Mouse (Mus musculus) hindbrain, embryonic 16.5 days (tissue): ENCODE data around the gene Gm5128. TPM values are rescaled to one million over a fixed set of nuclear protein-coding genes. Genes with fewer than 3 reads are reported as not detected.
"Not testable (repeated sequence)": the region's sequence is repeated elsewhere in the genome, so short reads cannot be mapped to it uniquely, and the experiment has no call there.

Experiments used
- ATAC-seq: fragments of 200-750 bp; cut with Nextera tagmentation; 2 replicates; pipeline ENCODE4 v1.8.0; 2017; ENCODE audit warnings: moderate TSS enrichment, moderate library complexity
- H3K27ac ChIP-seq: fragments of 300-500 bp; sonication (generic); 2 replicates; pipeline ENCODE4 v1.5.1; 2014; ENCODE audit warnings: low read depth, mild to moderate bottlenecking, control low read depth, low read length, moderate library complexity
- H3K27me3 ChIP-seq: fragments of 300-500 bp; sonication (generic); replicated peaks from 2 replicates; pipeline ENCODE4 v1.6.1; 2014; ENCODE audit warnings: low read length; ENCODE audit not compliant: control insufficient read depth, insufficient read depth
- H3K36me3 ChIP-seq: fragments of 300-500 bp; sonication (generic); 2 replicates; pipeline ENCODE4 v1.6.1; 2014; ENCODE audit warnings: mild to moderate bottlenecking, low read length, moderate library complexity, mixed read lengths; ENCODE audit not compliant: control insufficient read depth, insufficient read depth
- H3K4me1 ChIP-seq: fragments of 300-500 bp; sonication (generic); 2 replicates; pipeline ENCODE4 v1.6.1; 2014; ENCODE audit warnings: low read depth, low read length; ENCODE audit not compliant: control insufficient read depth, insufficient read depth
- H3K4me2 ChIP-seq: fragments of 300-500 bp; sonication (generic); 2 replicates; pipeline ENCODE4 v1.6.1; 2014; ENCODE audit warnings: mild to moderate bottlenecking, low read length, control low read depth, moderate library complexity
- H3K4me3 ChIP-seq: fragments of 300-500 bp; sonication (generic); 2 replicates; pipeline ENCODE4 v1.5.1; 2014; ENCODE audit warnings: mild to moderate bottlenecking, low read length, control low read depth, moderate library complexity
- H3K9ac ChIP-seq: fragments of 300-500 bp; sonication (generic); 2 replicates; pipeline ENCODE4 v1.6.1; 2014; ENCODE audit warnings: low read depth, mild to moderate bottlenecking, control low read depth, low read length, moderate library complexity
- H3K9me3 ChIP-seq: fragments of 300-500 bp; sonication (generic); 2 replicates; pipeline ENCODE4 v1.6.1; 2014; ENCODE audit warnings: mild to moderate bottlenecking, low read length, moderate library complexity; ENCODE audit not compliant: control insufficient read depth
- WGBS: fragments of 180-500 bp; shearing (Covaris S2); extraction: QIAGEN DNeasy Blood & Tissue Kit; methylation state at CpG from one replicate; pipeline ENCODE4 v1.1.7; 2014; 5-methylcytosine and 5-hydroxymethylcytosine counted together
- polyA plus RNA-seq: library from polyadenylated mRNA; unstranded; fragments of >200 nt; fragmentation: Nextera tagmentation; extraction: Ambion mirVana; gene quantifications from 2 replicates; pipeline ENCODE4 v1.2.1, GENCODE M21; 2015

The Gm5128 gene
- polyA plus RNA-seq = not detected in 2 replicates

GRCm38 (mm10) chrX:135372984-135373383 is at the start of gene Gm5128:
Gene Gm5128 (plus strand): TSS chrX:135373284.
- not testable (repeated sequence) for H3K4me1 ChIP-seq, H3K27me3 ChIP-seq, H3K4me3 ChIP-seq, H3K9me3 ChIP-seq, H3K27ac ChIP-seq, ATAC-seq, H3K4me2 ChIP-seq, H3K9ac ChIP-seq, H3K36me3 ChIP-seq
- no CpG with 5 or more reads among the region's 15 CpGs for WGBS

GRCm38 (mm10) chrX:135360685-135361084 is 12.4 kb upstream of the Gm5128 start:
- 23% methylated on average over 2 of the region's 6 CpGs for WGBS
- H3K36me3 ChIP-seq, ATAC-seq, H3K9me3 ChIP-seq, H3K27me3 ChIP-seq, H3K4me2 ChIP-seq, H3K27ac ChIP-seq, H3K9ac ChIP-seq, H3K4me1 ChIP-seq, H3K4me3 ChIP-seq: not testable (repeated sequence)

- H3K27ac ChIP-seq, H3K4me3 ChIP-seq, H3K27me3 ChIP-seq, H3K9ac ChIP-seq, ATAC-seq, H3K9me3 ChIP-seq, H3K36me3 ChIP-seq, H3K4me2 ChIP-seq, H3K4me1 ChIP-seq: not testable (repeated sequence)
- whole genome bisulfite sequencing = no CpG with 5 or more reads among the region's 4 CpGs
Observed at GRCm38 (mm10) chrX:135361943-135362342, 11.1 kb upstream of the Gm5128 start.

- not testable (repeated sequence) for ATAC-seq, H3K4me1 ChIP-seq, H3K36me3 ChIP-seq, H3K9me3 ChIP-seq, H3K4me2 ChIP-seq, H3K27me3 ChIP-seq, H3K27ac ChIP-seq, H3K4me3 ChIP-seq, H3K9ac ChIP-seq
- WGBS = no CpG with 5 or more reads among the region's 3 CpGs
Observed at GRCm38 (mm10) chrX:135403578-135403977, 30.5 kb downstream of the Gm5128 start.

GRCm38 (mm10) chrX:135421203-135421602 is 48.1 kb downstream of the Gm5128 start:
- not testable (repeated sequence) for H3K4me2 ChIP-seq, H3K27me3 ChIP-seq, ATAC-seq, H3K4me3 ChIP-seq, H3K27ac ChIP-seq, H3K4me1 ChIP-seq, H3K9ac ChIP-seq, H3K36me3 ChIP-seq, H3K9me3 ChIP-seq
- WGBS = 42% methylated on average over 3 of the region's 7 CpGs

- H3K36me3 ChIP-seq, H3K4me3 ChIP-seq, H3K27me3 ChIP-seq, H3K27ac ChIP-seq, H3K9me3 ChIP-seq, ATAC-seq, H3K9ac ChIP-seq, H3K4me1 ChIP-seq, H3K4me2 ChIP-seq: not testable (repeated sequence)
Observed at GRCm38 (mm10) chrX:135421824-135422223, 48.7 kb downstream of the Gm5128 start.

- H3K27me3 ChIP-seq = not testable (repeated sequence)
- no CpG with 5 or more reads among the region's 4 CpGs for WGBS
Observed at GRCm38 (mm10) chrX:135422473-135422872, 49.4 kb downstream of the Gm5128 start.

More at GRCm38 (mm10) chrX:135422473-135422872, 49.4 kb downstream of the Gm5128 start:
- ATAC-seq, H3K27ac ChIP-seq, H3K4me2 ChIP-seq, H3K4me1 ChIP-seq, H3K9ac ChIP-seq, H3K36me3 ChIP-seq, H3K9me3 ChIP-seq, H3K4me3 ChIP-seq: not testable (repeated sequence)

Other genes starting within 250 kb of the Gm5128 start
- gene Gm15023, start 195.7 kb upstream of the Gm5128 start, polyA plus RNA-seq = not detected in 2 replicates
- 44.4 and 52.4 TPM in 2 replicates for gene Tceal6, start 162.6 kb upstream of the Gm5128 start, polyA plus RNA-seq
- not detected in 2 replicates for gene Pramel3, start 71.0 kb upstream of the Gm5128 start, polyA plus RNA-seq
- gene Gm7903, start 60.6 kb downstream of the Gm5128 start, polyA plus RNA-seq = 0.06 TPM in 1 of 2 replicates, not detected in the other
- not detected in 2 replicates for gene AV320801, start 121.3 kb downstream of the Gm5128 start, polyA plus RNA-seq
- 0.19 TPM in 1 of 2 replicates, not detected in the other for gene Nxf7, start 225.5 kb downstream of the Gm5128 start, polyA plus RNA-seq